Mouse (Mus musculus) retina, postnatal 1 day (tissue): Measurements from ENCODE around the gene Tmem53.
A peak's percentile ranks its signal among the peaks of the same experiment; 100 is the strongest.

Source experiments
- DNase-seq: peaks from one replicate; pipeline ENCODE4 v3.0.0-alpha.2; 2012

The Tmem53 gene

DNA sequence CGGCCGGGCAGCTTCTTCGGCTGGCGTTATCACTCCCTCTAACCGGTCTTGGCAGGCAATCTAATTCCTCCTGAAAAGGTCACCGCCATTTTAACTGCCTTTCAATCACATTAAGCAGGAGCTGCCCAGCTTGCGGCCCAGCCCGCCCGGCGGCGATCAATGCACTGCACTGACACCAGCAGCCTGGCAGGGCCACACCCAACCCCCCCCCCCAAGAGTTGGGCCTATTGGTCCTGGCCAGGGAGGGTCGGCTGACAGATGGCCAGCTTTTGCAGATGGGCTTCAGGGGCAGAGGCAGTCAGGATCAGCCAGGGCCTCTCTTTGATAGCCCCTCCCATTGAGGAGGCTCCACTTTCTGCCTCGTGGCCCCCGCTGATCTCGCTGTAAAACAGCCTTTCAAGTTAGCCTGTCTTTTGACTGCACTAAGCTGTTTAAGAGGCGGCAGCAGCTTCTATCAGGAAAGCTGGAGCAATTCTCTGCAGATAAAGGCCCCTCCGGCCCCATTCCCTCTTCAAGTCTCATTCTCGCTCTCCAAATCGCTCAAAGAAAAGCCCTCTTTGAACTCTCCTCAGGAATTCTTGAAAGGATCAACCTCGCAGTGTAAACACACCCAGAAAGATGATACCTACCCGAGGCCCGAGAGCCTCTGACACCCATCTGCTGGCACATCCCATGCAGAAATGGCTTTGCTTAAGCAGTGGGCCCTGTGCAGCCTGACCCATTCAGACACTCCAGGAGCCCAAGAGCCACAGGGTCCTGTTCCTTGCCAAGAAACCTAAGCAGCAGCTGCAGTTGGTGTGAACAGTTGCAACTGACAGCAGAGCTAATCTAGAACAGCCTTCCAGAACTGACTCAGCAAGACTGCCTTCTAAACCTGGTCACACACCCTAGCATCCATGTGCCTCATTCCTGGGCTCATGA lies 31.8 kb downstream of the Tmem53 start:
- peak; percentile 88 for DNase-seq

DNA sequence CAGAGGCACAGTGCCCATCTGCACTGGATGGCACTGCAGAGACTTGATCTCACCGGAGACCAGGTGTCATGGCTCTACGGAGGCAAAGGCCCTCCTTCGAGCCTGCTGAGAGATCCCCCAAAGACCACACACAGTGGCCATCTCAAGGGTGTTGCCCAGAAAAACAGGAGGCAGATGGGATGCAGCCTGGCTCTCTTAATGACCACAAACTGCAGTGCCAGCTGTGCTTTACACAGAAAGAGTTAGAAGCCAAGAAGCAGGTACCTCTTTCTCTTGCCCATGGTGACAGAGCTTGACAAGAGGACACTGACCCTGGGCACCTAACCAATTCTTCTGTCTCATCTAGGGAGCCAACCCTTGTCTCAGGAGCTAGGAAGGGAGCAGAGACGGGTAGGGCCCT lies 32.6 kb downstream of the Tmem53 start:
- no peak for DNase-seq

DNA sequence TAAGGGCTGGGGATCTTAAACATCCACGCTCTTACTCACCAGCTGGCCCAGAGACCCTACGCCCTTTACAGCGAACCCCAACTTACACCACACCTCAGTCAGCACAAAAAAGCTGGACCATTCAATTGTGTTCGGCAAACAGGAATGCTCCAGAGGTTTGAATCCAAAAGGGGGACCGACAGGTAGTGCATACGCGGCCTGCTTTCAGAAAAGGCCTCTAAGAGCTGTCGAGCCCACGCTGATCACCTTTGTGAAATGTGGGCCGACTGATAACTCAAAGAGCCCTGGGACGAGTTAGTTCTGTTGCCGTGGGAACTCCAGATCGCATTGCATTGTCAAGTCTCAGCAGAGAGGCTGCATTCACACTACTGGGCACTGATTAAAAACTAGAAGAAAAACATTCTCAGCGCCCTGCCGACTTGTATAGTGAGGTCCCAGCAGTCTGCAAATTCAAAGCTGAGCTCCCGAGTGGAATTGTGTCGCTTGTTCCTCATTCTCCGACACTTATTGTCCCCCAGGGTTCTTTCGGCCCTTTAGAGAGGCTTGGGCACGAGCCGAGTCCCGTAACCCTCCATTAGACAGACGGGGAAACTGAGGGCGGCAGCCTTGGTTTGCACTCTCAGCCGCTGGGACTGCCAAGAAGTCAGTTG lies 36.7 kb downstream of the Tmem53 start:
- DNase-seq: no peak

DNA sequence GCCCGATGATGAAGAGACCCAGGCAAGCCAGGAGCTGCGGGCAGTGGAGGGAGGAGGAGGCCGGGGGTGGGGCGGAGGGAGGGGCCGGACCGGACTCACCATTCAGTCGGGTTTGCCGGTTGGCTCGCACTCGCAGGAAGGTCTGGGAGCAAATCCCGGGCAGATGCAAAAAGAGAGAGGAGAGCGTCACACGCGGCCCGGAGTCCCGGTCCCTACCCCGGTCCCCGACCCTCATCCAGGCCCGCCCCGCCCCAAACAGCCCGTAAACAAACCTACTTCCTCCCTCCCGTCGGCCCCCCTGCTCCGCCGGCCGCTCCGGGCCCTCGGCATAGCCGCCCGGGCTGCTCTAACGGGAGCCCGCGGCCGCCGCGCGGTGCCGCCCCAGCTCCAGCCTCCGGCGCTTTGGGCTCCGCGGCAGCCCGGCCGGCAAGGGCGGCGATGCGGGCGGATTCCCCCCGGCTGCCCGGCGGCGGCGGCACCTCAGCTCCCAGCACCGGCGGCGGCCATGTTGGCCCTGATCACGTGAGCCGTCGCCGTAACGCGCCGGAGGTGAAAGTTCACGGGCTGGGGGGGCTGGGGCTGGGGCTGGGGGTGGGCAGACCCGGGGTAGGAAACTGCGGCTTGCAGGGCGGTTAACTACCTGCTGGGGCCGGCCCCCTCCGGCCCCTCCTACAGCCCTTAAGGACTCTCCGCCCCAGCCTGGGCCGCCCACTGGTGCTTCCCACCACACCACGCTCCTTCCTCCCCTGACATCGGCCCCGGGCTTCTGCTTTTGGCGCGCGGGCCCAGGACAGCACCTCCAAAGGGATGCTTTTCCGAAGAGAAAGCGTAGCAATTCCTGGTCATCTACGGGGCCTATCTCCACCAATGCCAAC lies 37.4 kb downstream of the Tmem53 start:
- DNase-seq: peak; percentile 86

DNA sequence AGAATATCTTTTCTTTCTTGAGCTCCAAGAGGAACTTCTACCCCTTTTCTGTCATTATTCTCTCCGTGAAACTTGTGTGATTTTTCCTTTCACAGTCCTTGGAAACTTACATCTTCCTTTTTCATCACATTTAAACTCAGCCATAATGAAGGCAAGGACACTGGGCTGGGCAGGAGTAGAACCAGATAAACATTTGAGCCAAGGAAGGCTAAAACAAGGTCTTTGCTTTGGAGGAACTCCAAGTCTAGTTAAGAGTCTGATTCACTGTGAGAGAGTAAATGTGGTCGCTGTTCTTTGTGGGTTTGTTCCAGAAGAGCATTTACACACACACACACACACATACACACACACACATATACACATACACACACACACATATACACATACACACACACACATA lies 39.9 kb downstream of the Tmem53 start:
- no peak for DNase-seq

DNA sequence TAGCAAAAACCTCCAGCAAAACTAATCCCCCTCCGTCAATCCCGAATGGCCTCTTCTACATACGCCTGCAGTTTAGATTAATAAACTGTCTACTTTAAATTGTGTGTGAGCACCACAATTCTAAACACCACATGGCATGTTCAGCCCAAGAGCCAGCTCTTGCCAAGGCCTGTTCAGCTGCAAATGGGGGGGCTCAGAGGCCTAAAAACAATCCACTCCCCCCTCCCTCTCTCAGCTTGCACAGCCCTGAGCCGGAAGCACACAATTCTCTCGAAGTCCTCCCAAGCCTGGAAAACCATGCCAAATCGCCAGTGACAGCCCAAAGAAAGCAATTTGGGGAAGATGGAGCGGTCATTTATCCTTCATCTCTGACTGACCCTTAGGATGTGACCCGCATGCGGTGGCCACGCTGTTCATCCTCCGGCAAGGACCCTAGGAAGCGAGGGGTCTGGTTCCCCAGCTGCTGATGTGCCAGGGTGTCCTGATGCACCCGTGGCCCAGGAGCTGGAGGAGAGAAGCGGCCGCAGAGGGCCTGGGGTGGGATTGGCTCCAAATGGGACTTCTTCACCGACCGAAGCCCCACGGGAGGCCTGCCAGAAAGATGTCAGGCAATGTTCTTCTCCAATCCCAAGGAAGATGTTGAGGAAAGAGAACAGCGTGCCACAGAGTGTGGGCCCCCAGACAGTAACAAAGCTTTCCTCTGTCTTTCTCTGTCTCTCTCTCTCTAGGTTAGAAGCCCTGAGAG lies 45.3 kb downstream of the Tmem53 start:
- DNase-seq: no peak

DNA sequence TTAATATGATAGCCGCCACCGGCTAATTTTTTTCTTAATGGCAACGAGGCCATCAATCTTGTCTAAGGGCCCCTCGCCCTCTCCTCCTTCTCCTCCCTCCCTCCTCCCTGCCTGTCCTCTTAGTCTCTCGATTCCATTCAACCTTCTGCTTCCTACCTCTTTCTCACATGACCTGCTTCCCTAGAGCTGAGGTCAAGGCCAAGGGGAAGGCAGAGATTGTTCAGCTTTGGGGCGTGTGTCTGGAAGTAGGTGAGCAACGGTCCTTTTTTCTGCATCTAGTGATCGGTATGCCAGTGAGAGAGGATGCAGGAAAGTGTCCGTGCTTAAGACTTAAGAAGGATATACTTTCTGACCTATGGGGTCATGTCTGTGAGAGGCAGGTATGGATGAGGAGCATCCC lies 46.1 kb downstream of the Tmem53 start:
- DNase-seq: no peak

DNA sequence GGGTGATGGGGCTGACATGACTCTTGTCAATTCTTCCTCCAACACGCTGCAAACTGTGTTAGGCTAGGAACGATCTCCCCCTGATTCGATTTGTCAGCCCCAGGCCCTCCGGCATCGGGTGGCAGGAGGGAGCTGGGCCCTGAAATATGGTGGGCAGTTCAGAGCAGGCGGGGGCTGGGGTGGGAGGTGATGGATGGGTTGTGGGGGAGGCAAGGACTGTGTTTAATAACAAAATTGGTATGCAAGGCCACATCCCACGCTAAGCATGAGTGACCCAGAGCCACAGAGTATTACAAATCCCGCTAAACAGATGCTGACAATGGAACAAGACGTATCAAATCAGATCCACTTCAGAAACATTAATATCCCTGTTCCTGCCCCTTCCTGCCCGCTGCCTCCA lies 48.2 kb downstream of the Tmem53 start:
- DNase-seq: no peak

DNA sequence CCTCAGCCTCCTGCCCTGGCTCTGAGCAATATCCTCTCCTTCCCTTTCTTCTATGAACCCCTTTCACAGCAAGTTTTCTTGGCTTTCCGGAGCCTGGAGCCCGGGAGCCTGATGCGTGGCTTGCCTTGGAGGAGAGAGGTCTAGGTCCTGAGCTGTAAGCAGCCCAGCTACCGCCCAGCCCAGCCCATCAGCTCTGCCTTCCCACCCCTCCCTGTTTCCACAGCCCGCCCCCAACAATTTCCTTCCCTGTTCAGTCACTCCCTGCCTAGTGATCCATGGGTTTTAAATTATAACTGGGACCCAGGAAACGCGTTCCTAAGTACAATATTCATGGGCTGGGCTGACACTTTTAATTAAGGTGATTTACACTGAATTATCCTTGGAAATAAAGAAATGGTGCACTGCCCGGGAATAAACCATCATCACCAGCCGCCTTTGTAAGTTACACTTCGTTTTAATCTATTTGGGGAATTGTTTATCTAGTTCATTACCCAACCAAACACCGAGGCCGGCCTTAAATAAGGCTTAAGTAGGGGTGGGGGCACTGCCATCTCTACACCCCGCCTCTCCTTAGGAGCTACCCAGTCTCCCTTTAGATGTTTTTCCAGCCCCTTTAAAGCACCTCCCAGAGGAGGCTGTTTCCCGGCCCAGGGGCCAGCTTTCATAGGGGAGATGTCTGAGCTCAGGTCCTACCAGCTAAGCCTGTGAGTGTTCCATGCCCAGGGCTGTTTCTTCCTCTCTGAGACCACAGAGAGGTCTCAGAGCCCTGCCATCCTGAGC lies 50.5 kb downstream of the Tmem53 start:
- DNase-seq: no peak

DNA sequence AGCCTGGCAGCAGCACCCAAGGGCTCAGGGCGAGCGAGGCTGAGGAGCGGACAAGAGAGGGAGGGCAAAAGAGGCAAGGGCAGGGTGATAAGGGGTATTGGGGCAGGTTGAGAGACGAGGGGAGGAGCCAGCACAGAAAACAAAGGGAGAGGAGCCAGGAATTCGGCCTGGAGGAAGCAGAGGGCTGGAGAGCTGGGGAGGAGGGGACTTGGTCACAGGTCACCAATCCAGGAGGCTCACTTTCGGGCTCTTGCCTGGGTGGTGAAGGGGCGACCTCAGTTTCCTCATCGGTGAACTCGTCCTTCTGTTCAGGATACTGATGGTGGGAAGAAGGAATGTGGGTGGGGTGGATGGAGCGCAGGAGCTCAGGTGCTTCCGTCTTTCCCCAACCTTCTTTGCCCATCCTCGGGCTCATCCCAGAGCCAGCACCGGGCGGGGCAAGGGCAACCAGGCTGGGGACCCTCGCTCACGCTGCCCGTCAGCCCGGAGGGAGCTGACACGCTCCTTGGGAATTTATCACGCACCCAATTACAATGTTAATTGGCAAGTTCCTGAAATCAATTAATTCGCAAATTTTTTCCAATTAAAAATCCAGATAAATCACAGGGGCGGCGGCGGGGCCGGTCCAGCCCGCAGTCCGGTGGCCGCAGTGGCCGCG lies 52.0 kb downstream of the Tmem53 start:
- no peak for DNase-seq

DNA sequence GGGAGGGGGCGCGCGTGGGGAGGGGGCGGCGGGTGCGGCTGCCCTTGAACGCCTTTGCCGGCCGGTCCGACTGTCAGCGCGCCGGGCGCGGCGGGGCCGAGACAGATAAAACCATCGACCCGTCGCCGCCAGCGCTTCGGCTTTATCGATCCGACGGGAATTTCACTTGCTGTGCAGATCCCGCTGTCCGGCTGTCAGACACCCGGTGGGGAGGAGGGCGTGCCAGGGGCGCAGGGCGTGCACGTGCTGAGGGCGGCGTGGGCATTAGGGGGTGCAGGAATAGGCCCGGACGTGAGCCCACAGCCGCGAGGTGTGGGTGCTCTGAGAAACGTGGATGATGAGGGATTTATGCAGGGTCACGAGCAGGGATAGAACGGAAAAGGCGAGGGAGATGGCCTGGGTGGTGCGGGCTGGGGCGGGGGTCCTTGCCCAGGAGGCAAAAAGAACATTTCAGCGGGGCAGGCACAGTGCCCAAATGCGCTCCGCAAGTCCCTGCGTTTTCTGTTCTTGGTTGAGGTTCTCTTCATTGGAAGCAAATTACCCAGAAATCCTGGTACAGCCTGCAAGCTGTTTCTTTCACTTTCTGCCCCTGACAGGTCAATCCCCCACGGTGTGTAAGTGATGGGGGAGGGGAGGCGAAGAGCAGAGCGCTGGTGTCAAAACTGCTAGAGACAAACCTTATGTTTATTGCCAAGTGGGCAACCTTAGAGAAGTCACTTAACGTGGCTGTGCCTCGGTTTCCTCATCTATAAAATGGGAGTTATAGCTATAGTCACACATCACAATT lies 52.7 kb downstream of the Tmem53 start:
- DNase-seq: peak; percentile 53

DNA sequence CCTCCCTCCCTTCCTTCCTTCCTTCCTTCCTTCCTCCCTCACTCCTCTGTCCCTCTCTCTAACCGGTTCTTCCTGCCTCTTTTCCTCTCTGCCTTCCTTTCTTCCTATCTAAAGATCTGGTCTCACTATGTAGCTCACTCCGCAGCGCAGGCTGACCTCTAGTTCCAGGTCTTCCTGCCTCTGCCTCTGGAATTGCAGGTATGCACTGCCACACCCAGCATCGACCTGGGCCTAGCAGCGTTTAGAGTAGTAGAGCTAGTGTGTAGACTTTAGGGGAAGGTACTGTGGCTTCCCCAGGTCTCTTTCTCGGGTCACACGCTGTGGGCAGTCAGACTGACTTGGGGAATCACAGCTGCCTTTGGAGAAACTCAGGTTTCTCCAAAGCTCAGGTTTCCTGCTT lies 53.7 kb downstream of the Tmem53 start:
- no peak for DNase-seq

DNA sequence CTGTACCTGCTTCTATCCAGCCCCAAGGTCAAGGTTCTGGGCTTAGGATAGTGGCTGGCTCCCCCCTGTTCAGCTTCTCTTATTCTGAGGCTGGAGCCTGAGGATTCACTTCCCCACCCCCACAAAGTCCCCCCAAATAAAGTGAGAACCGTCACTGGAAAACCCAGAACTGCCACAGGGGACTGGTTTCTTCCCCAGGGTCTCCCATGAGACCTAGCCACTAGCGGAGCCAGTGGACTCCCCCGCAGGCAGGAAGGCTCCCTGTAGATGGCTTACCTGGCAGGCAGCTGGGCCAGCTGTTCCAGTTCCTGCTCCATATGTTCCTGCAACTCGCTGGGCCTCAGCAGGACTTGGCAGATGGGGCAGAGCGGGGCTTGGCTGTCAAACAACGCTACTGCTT lies 55.5 kb downstream of the Tmem53 start:
- DNase-seq: no peak

DNA sequence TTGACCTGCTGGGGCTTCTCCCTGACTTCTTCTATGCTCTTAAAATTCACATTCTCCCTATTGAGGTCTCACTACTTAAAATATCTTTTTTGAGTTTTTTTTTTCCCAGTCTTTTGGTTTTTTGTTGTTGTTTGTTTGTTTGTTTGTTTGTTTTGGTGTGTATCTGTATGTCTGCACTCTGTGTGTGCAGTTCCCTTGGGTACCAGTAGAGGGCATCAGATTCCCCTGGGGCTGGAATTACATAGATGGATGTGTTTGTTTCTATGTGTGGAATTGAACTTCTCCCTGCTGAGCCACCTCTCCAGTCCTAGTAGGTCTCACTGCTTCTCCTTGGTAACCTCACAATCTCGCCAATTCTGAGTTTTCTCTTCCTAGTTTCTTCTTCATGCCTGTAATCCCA lies 57.7 kb downstream of the Tmem53 start:
- no peak for DNase-seq

DNA sequence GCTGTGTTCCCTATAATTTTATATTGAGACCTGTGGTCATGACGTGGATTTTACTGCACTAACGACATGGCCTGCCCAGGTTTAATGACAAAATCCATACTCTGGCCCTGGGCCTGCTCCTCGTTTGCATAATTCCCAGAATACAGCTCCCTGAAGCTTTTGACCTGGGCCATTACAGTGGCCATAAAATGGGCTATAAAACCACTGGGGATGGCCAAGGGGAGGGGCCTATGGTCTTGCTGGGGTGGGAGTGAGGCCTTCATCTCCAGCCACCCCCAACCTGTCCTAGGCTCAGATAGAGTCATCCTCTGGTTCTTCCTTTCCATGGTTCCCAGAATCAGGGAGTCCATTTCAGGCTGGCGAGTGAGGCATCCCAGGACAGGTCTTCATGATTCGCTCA lies 60.1 kb downstream of the Tmem53 start:
- no peak for DNase-seq

DNA sequence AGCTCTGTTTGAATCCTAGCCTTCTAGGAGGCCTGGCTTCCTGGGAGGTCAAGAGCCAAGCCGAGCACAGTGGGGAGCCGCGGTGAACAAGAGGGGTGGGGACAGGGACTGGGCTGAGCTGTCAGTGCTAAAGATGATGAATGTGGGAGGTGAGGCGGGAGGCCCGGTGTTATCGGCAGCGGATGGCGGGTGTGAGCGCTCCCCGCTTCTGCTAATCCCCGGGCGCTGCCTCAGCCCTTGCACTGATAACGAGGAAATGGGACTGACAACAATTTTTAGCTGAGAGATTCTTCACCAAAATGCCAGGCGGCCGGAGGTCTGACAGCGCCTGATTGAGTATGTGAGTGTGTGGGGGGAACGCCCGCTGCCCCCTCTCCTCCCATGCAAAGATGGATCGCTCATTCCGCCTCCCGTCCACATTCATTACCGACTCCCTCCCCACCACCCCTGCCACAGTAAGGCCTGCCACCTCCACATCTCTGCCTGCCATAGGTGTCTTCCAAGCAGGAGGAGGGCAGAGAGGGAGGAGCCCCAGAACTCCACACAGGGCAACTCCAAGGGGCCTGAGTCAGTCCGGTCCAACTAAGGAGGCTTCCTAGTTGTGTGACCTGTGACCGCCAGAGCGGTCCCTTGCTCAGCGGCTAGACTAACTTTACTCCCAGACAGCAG lies 60.8 kb downstream of the Tmem53 start:
- peak; percentile 37 for DNase-seq

DNA sequence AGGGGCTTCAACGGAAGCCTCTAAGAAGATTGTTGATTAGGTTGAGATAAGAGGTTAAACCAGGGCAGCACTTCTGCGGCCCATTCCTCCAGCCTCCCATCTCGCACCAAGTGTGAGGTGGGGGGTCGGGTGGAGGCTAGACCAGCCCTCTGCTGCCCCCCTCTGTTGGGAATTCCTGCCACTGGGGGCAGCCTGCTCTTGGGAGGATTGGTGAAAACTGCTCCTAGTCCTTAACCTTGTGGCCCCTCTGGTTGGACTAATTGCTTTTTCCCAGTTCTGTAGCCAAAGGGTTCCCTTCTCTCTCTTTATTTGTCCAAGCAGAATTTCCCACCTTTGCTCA lies 61.3 kb downstream of the Tmem53 start:
- peak; percentile 64 for DNase-seq

DNA sequence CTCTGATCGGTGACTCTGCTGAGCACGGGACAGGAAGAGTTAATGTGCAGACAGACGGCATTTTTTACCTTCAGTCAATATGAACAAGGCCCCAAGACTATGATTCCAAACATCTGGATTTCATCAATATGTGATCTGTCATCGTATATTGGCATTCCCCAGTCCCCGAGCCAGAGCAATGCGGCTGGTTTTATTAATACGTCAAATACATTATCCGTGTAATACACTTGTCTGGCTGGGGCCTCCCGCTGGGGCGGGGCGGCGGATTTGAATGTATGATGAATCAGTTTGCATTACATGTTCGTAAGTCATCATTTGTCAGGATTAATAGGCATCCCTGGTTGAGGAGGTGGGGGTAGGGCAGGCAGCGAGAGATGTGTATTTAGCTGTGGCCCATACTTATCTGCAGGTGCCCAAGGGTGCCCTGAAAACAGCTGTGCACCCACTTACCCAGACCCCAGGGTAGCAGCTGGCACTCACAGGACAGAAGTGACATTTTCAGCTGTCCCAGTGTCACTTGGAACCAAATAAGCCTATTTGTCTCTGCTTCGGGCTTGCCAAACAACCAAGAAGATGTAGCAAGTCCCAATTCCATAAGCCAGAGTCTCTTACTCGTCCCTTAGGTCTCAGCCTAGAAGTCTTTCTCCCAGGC lies 63.2 kb downstream of the Tmem53 start:
- no peak for DNase-seq

DNA sequence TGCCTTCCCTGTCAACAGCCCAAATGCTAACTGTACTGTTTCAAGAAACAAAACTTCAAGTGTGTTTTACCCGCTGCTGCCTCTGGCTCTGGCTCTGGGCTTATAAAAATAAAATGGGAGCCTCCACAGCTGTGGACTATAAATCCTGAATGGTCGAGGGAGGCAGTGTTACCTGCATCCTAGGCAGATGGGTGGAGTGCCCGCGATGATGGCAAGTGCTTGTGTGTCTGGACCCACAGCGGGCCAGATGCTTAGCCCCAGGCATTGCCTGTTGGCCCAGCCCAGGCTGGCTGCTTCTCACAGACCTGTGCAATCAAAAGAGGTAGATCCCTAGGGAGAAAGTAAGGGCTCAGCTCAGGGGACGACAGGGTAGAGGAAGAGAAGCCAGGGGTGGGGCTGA lies 65.0 kb downstream of the Tmem53 start:
- DNase-seq: no peak
